Mouse (Mus musculus) adrenal gland, adult 10 weeks (tissue): Measurements from ENCODE around the gene Olfr573-ps1. TPM values are rescaled to one million over a fixed set of nuclear protein-coding genes. Genes with fewer than 3 reads are reported as not detected.

Experiments used
- polyA plus RNA-seq: library from polyadenylated mRNA; stranded (reverse); fragments of 350-450 nt; fragmentation: Illumina TruSeq; extraction: RNeasy Lipid Tissue Mini Kit (QIAGEN cat#74804); gene quantifications from one replicate; pipeline ENCODE4 v1.2.3, GENCODE M21; 2014; ENCODE audit warnings: low read depth, low replicate concordance

The Olfr573-ps1 gene
- not detected for polyA plus RNA-seq

DNA sequence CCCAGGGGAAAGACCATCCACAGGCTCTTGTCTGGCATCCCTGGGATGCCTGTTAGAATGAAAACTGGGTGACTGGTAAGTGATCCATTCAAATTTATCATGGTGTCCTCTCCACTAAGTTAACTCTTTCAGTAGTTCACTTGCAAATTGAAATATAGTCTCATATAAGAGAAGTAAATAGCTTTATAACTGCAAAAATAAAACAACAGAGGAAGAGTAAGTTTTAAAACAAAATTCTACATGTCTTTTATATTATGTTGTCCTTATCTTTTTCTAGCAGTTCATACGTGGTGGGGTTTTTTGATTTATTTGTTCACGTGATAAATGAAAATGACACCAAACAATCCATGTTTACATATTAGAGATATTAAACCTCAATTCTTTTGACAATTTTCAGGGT, at the start of gene Olfr573-ps1:
Gene Olfr573-ps1, minus strand, starts transcription at position 101 of the 400 bp plus-strand sequence.

DNA sequence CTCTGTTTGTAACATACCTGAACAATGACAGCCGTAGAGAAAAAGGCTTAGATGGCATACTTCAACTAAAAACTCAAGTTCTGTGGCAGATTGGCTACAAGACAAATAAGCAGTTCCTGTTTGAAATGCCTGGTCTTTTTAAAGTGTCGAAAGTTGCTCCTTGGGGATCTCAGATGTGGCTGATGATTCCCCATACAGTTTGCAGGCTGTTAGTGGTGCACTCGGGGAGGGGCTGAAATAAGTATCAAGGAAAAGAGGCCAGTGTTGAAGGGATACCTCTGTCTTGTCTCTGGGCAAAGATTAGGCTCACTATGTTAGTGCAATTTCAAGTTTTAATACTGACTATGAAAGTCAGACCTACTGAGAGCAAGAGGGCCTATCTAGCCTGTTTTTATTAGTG, 46.8 kb upstream of the Olfr573-ps1 start, which contains the start of gene Olfr578:
Gene Olfr578, minus strand, starts transcription at position 101 of the 400 bp plus-strand sequence.

GRCm38 (mm10) chr7:102975843-102976242, 33.5 kb upstream of the Olfr573-ps1 start, which contains the start of gene Olfr577:
TSS of gene Olfr577 (minus strand) at chr7:102975943.

DNA sequence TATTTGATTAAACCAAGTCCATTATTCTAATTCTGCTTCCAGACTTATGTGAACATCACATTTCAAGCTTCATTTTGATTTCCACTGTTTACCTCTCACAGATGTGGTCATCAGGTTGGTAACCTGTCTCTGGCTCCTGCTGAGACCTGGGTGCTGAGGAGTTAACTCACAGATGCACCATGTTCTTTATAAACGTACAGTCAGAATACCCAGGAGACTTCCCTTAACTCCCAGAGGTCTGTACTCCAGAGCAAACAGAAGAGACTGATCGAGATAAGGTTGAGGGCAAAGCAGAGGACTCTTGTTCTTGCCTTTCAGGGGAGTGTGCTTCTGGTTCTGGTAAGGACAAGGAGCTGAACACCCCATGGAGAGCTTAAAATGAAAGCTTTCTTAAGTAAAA, 20.0 kb upstream of the Olfr573-ps1 start, which contains the start of gene Olfr576:
Gene Olfr576, plus strand, starts transcription at position 301 of the 400 bp plus-strand sequence.

DNA sequence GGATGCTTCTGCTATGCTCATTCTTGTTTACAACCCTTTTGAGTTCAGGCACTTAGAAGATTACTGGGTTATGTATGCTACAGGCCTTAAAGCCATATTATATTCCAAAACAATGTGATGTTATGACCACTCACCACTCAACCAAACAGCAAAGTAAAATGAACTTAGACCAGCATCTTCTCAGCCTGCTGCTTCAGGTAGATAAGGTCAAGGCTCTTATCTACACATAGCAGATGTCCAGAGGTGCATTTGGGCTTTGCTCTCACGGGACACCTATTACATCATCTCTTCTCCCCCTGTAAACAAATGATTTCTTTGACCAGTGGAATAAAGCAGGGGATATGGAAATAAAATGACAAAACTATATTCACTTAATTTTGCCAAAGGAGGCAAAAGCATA, 16.2 kb upstream of the Olfr573-ps1 start, which contains the start of gene Olfr575:
Gene Olfr575, minus strand, starts transcription at position 183 of the 400 bp plus-strand sequence.

GRCm38 (mm10) chr7:102948167-102948566, 5.8 kb upstream of the Olfr573-ps1 start, which contains the start of gene Olfr574:
TSS of gene Olfr574 (plus strand) at chr7:102948467.

GRCm38 (mm10) chr7:102924109-102924508, 18.3 kb downstream of the Olfr573-ps1 start, which contains the start of gene Olfr572:
TSS of gene Olfr572 (plus strand) at chr7:102924409.

DNA sequence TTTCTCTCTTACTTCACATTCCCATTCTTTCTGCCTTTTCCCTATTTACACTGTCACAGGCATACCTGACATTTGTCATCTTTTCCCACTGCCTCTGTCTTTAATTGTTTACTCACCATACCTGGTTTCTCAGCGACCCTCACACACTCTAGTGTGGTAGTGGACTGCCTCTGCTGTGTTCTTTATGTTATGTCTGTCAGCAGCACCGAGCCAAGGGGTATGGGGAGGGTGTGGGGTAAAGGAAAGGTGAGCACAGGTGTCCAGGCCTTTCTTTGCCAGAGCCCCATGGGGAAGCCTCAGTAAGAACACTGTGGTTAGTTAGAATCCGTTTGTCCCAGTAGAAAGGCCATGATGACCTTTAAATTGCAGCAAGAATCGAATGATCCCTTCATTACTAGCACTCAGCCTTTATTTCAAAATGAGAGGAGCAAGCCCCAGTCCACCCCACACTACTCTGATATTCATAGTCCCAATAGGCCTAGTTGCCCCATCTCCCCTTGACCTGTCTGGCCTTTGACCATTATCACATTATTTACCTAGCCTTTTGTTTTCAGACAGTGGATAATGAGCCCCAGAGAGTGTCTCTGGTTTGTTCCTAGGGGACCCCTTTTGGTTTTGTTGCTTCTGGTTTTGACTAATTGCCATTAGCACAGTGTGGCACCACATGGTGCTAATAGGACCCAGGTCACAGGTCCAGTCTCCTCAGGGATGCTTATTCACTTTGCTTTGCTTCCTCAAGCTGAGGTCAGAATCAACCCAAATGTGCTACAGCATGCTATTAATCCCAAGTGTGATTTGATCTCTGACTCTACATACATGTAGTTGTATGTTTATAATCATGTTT, 25.1 kb downstream of the Olfr573-ps1 start, which contains the start of gene Olfr571:
Gene Olfr571, minus strand, starts transcription at position 505 of the 844 bp plus-strand sequence.

Other genes starting within 250 kb of the Olfr573-ps1 start
- gene Olfr557, start 246.7 kb downstream of the Olfr573-ps1 start, polyA plus RNA-seq, result not detected
- 2.6 TPM for gene Olfr558, start 240.4 kb downstream of the Olfr573-ps1 start, polyA plus RNA-seq
- not detected for gene Olfr33, start 223.5 kb downstream of the Olfr573-ps1 start, polyA plus RNA-seq
- gene Olfr559, start 215.1 kb downstream of the Olfr573-ps1 start, polyA plus RNA-seq, result not detected
- gene Olfr560, start 183.2 kb downstream of the Olfr573-ps1 start, polyA plus RNA-seq, result not detected
- 0.52 TPM for gene Olfr78, start 183.1 kb downstream of the Olfr573-ps1 start, polyA plus RNA-seq
- not detected for gene Olfr561, start 171.4 kb downstream of the Olfr573-ps1 start, polyA plus RNA-seq
- not detected for gene Olfr564, start 139.1 kb downstream of the Olfr573-ps1 start, polyA plus RNA-seq
- not detected for gene Olfr566, start 83.8 kb downstream of the Olfr573-ps1 start, polyA plus RNA-seq
- gene Olfr568, start 65.5 kb downstream of the Olfr573-ps1 start, polyA plus RNA-seq, result not detected
- not detected for gene Olfr569, start 51.7 kb downstream of the Olfr573-ps1 start, polyA plus RNA-seq
- gene Olfr570, start 48.0 kb downstream of the Olfr573-ps1 start, polyA plus RNA-seq, result not detected
- not detected for gene Olfr571, start 25.0 kb downstream of the Olfr573-ps1 start, polyA plus RNA-seq
- gene Olfr572, start 18.2 kb downstream of the Olfr573-ps1 start, polyA plus RNA-seq, result not detected
- gene Olfr574, start 5.9 kb upstream of the Olfr573-ps1 start, polyA plus RNA-seq, result not detected
- not detected for gene Olfr575, start 16.2 kb upstream of the Olfr573-ps1 start, polyA plus RNA-seq
- gene Olfr576, start 20.1 kb upstream of the Olfr573-ps1 start, polyA plus RNA-seq, result not detected
- not detected for gene Olfr577, start 33.4 kb upstream of the Olfr573-ps1 start, polyA plus RNA-seq
- gene Olfr578, start 46.7 kb upstream of the Olfr573-ps1 start, polyA plus RNA-seq, result not detected
- gene Olfr582, start 95.4 kb upstream of the Olfr573-ps1 start, polyA plus RNA-seq, result not detected
- not detected for gene Olfr583, start 108.7 kb upstream of the Olfr573-ps1 start, polyA plus RNA-seq
- not detected for gene Olfr584, start 139.3 kb upstream of the Olfr573-ps1 start, polyA plus RNA-seq
- not detected for gene Olfr585, start 155.1 kb upstream of the Olfr573-ps1 start, polyA plus RNA-seq
- not detected for gene Olfr586, start 183.1 kb upstream of the Olfr573-ps1 start, polyA plus RNA-seq
- gene Olfr588-ps1, start 198.3 kb upstream of the Olfr573-ps1 start, polyA plus RNA-seq, result not detected
- gene Olfr589, start 213.8 kb upstream of the Olfr573-ps1 start, polyA plus RNA-seq, result not detected
- not detected for gene Olfr591, start 235.8 kb upstream of the Olfr573-ps1 start, polyA plus RNA-seq
- not detected for gene Olfr592, start 242.2 kb upstream of the Olfr573-ps1 start, polyA plus RNA-seq